Mouse (Mus musculus) heart, postnatal 4 days (tissue): ENCODE measurements around the gene 2900011O08Rik. TPM values are rescaled to one million over a fixed set of nuclear protein-coding genes. Genes with fewer than 3 reads are reported as not detected.
"Not testable (repeated sequence)": the region's sequence is repeated elsewhere in the genome, so short reads cannot be mapped to it uniquely, and the experiment has no call there.

Source experiments
- DNase-seq: peaks from one replicate; pipeline ENCODE4 v3.0.0; 2021
- total RNA-seq, 2 experiments: library from RNA; stranded (reverse); gene quantifications; 2 replicates each; pipeline ENCODE4 v1.2.3; 2021

The 2900011O08Rik gene
- total RNA-seq, 2 experiments from 2014 or later = 0.18 TPM; not detected in 1

- DNase-seq = not testable (repeated sequence)
Measured at GRCm38 (mm10) chr16:14066571-14066970, 80.2 kb downstream of the 2900011O08Rik start.

- not testable (repeated sequence) for DNase-seq
Measured at GRCm38 (mm10) chr16:14068701-14069100, 82.3 kb downstream of the 2900011O08Rik start.

- DNase-seq = no peak
Measured at GRCm38 (mm10) chr16:14070471-14071169, 84.2 kb downstream of the 2900011O08Rik start.

- DNase-seq = no peak
Measured at GRCm38 (mm10) chr16:14082925-14083324, 96.5 kb downstream of the 2900011O08Rik start.

GRCm38 (mm10) chr16:14088249-14088648 lies 101.8 kb downstream of the 2900011O08Rik start:
- no peak for DNase-seq

- no peak for DNase-seq
Measured at GRCm38 (mm10) chr16:14089296-14089695, 102.9 kb downstream of the 2900011O08Rik start.

GRCm38 (mm10) chr16:14091771-14092170 lies 105.4 kb downstream of the 2900011O08Rik start:
- no peak for DNase-seq

- no peak for DNase-seq
Measured at GRCm38 (mm10) chr16:14105891-14106290, 119.5 kb downstream of the 2900011O08Rik start.

GRCm38 (mm10) chr16:14109651-14110230 lies 123.3 kb downstream of the 2900011O08Rik start:
- DNase-seq = no peak

GRCm38 (mm10) chr16:14110922-14111321 lies 124.5 kb downstream of the 2900011O08Rik start:
- DNase-seq = no peak

- no peak for DNase-seq
Measured at GRCm38 (mm10) chr16:14112133-14112532, 125.7 kb downstream of the 2900011O08Rik start.

GRCm38 (mm10) chr16:14112742-14113141 lies 126.3 kb downstream of the 2900011O08Rik start:
- DNase-seq = no peak

- no peak for DNase-seq
Measured at GRCm38 (mm10) chr16:14117299-14117698, 130.9 kb downstream of the 2900011O08Rik start.

GRCm38 (mm10) chr16:14120941-14121340 lies 134.5 kb downstream of the 2900011O08Rik start:
- DNase-seq = no peak

- DNase-seq = no peak
Measured at GRCm38 (mm10) chr16:14121563-14121962, 135.2 kb downstream of the 2900011O08Rik start.

GRCm38 (mm10) chr16:14122586-14122985 lies 136.2 kb downstream of the 2900011O08Rik start:
- DNase-seq = no peak

- DNase-seq = no peak
Measured at GRCm38 (mm10) chr16:14123901-14124300, 137.5 kb downstream of the 2900011O08Rik start.

- DNase-seq = no peak
Measured at GRCm38 (mm10) chr16:14124709-14125108, 138.3 kb downstream of the 2900011O08Rik start.

GRCm38 (mm10) chr16:14125253-14125652 lies 138.8 kb downstream of the 2900011O08Rik start:
- no peak for DNase-seq

GRCm38 (mm10) chr16:14128977-14129376 lies 142.6 kb downstream of the 2900011O08Rik start:
- no peak for DNase-seq

- DNase-seq = no peak
Measured at GRCm38 (mm10) chr16:14130796-14131195, 144.4 kb downstream of the 2900011O08Rik start.

- no peak for DNase-seq
Measured at GRCm38 (mm10) chr16:14131376-14131775, 145.0 kb downstream of the 2900011O08Rik start.

GRCm38 (mm10) chr16:14131838-14132237 lies 145.4 kb downstream of the 2900011O08Rik start:
- no peak for DNase-seq

GRCm38 (mm10) chr16:14135014-14135413 lies 148.6 kb downstream of the 2900011O08Rik start:
- no peak for DNase-seq
